Mouse (Mus musculus): ENCODE results near the gene Ppp1r9b.

DNA sequence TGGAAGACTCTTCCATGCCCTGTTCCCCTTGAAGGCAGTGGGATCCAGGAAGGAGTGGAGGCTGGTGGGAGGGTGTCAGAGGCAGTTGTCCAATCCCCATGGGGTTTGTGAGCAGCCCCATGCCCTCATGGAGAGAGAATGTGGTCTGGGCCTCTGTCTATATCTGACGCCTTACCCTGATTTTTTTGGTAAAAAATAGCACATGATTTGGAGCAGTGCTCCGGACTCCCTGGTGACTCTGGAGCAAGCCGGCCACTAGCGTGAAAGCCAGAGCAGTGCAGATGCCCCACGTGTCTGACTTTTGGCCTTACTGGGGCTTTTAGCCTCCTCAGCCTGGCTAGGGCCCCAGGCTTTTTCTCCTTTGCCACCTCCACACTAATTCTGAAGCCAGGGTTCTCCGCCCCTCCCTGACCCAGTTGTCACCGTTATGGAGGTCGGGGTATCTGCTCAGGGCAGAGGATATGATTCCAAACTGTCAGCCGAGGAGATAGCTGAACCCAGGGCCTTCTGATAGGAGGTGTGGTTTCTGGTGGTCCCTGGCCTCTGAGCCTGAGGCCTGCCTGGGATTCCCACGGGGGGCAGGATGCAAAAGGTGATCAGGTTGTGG, 3.5 kb downstream of the Ppp1r9b start:
- TF ChIP-seq CTCF (IDR thresholded peaks at IDR 0.05) = no peak
- TF ChIP-seq EP300 (IDR thresholded peaks at IDR 0.05; ENCODE audit: insufficient read depth, low read depth, low read length) = no peak

Measured in heart, adult 2 months (tissue).